Mouse (Mus musculus) ES-Bruce4 (cell line): ENCODE results near the gene Ciapin1.

Experiments
- CTCF ChIP-seq: IDR thresholded peaks from one replicate; pipeline ENCODE4 v1.8.1; 2011; ENCODE audit warnings: low read depth, low read length
- EP300 ChIP-seq: IDR thresholded peaks from 2 replicates; pipeline ENCODE4 v1.6.1; 2011; ENCODE audit warnings: low read depth, low read length; ENCODE audit not compliant: insufficient read depth
- POLR2A ChIP-seq: IDR thresholded peaks from one replicate; pipeline ENCODE4 v1.8.1; 2011; ENCODE audit warnings: low read length; ENCODE audit not compliant: insufficient read depth

GRCm38 (mm10) chr8:94863897-94864673 lies 25.9 kb upstream of the Ciapin1 start:
- TF ChIP-seq CTCF = no peak
- TF ChIP-seq POLR2A = no peak
- no peak for TF ChIP-seq EP300
